26 mouse cellular contexts compared by ENCODE assay signal in the genomic region with DNA sequence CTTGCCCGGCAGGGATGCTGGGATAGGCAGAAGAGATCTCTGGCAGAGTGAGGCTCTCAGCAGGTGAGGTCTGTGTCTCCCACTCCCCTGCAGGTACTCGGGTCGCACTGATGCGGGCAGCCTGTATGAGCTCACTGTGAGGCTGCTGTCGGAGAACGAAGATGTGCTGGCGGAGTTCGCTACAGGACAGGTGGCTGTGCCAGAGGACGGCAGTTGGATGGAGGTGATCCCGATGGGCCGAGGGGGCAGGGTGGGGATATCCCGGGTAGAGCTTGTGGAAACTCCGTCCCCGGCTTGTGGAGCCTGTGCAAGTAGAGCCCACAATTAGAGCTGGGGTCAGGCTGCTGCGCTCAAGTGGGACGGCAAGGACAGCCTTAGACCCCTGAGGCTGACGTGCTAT. TPM values are rescaled to one million over a fixed set of nuclear protein-coding genes. Genes with fewer than 3 reads are reported as not detected.
DNase-seq lines count a peak whose midpoint lies in the region; ATAC-seq and TF ChIP-seq lines count a peak whose summit lies in the region.
"Had no signal": no experiment of that assay in that cellular context is flagged by ENCODE, and none has a peak within 500 bp of the region (broad histone marks: within the 10 kb centered on the region; RNA-seq: fewer than 3 reads in every experiment).

No protein-coding gene starts in this region.

- no peak for TF ChIP-seq CTCF in forebrain, postnatal 0 days (IDR thresholded peaks at IDR 0.05; ENCODE audit: low read depth)
- no peak for TF ChIP-seq CTCF in cortical plate, adult 2 months (IDR thresholded peaks at IDR 0.05; ENCODE audit: extremely low read depth, insufficient read depth, low read length)

- WGBS in forebrain, embryonic 10.5 days = 3% methylated on average over 17 of the region's 17 CpGs
- WGBS in forebrain, postnatal 0 days = 7% methylated on average over 17 of the region's 17 CpGs
- 2% methylated on average over 17 of the region's 17 CpGs for WGBS in hindbrain, embryonic 16.5 days

- ATAC-seq in forebrain, postnatal 0 days = no peak
- ATAC-seq in megakaryocyte, adult 5-6 weeks (ENCODE audit: poor library complexity, severe bottlenecking) = no peak
- no peak for ATAC-seq in hindbrain, embryonic 16.5 days
- ATAC-seq: intestine, embryonic 15.5 days had no signal

- H3K36me3 ChIP-seq in forebrain, embryonic 10.5 days (replicated peaks) = no peaks in the 10 kb centered on the region
- no peaks in the 10 kb centered on the region for H3K36me3 ChIP-seq in forebrain, postnatal 0 days (ENCODE audit: insufficient read depth)
- peaks cover 21% of the 10 kb centered on the region for H3K36me3 ChIP-seq in megakaryocyte, embryonic 14.5 days (replicated peaks; ENCODE audit: low read length)
- no peaks in the 10 kb centered on the region for H3K36me3 ChIP-seq in hindbrain, embryonic 16.5 days (ENCODE audit: control insufficient read depth, insufficient read depth, low read length)
- H3K36me3 ChIP-seq: embryonic facial prominence, embryonic 12.5 days; intestine, embryonic 15.5 days; limb, embryonic 15.5 days; liver, embryonic 15.5 days; midbrain, embryonic 13.5 days had no signal

- H3K4me3 ChIP-seq in forebrain, embryonic 10.5 days = peak overlapping the region; percentile 28; the same call in 1 of the 2 replicates
- no peak overlapping the region for H3K4me3 ChIP-seq in forebrain, postnatal 0 days (ENCODE audit: low read depth, low read length)
- peak overlapping the region; percentile 40 for H3K4me3 ChIP-seq in megakaryocyte, embryonic 14.5 days (replicated peaks)
- H3K4me3 ChIP-seq in cortical plate, adult 2 months (ENCODE audit: insufficient read depth, low read length) = 0 out of 2 replicates have a peak overlapping the region, but pooled peaks have one; percentile 19
- no peak overlapping the region for H3K4me3 ChIP-seq in hindbrain, embryonic 16.5 days (ENCODE audit: low read length)
- H3K4me3 ChIP-seq: embryonic facial prominence, embryonic 12.5 days; erythroblast, embryonic 14.5 days; heart, adult 2 months; intestine, embryonic 15.5 days; liver, embryonic 15.5 days; midbrain, embryonic 13.5 days had no signal

- peaks cover 98% of the 10 kb centered on the region for H3K27me3 ChIP-seq in forebrain, embryonic 10.5 days (ENCODE audit: poor library complexity, severe bottlenecking)
- H3K27me3 ChIP-seq in forebrain, postnatal 0 days (ENCODE audit: insufficient read depth, low read length) = peaks cover 43% of the 10 kb centered on the region
- H3K27me3 ChIP-seq in megakaryocyte, embryonic 14.5 days (replicated peaks) = peaks cover 55% of the 10 kb centered on the region
- peaks cover 44% of the 10 kb centered on the region for H3K27me3 ChIP-seq in hindbrain, embryonic 16.5 days (replicated peaks; ENCODE audit: control insufficient read depth, insufficient read depth, low read length)

- H3K4me2 ChIP-seq in forebrain, postnatal 0 days (ENCODE audit: low read depth) = no peak overlapping the region
- H3K4me2 ChIP-seq in hindbrain, embryonic 16.5 days (ENCODE audit: low read length) = peak overlapping the region; percentile 24; the same call in 1 of the 2 replicates
- H3K4me2 ChIP-seq: embryonic facial prominence, embryonic 12.5 days; limb, embryonic 15.5 days; liver, embryonic 15.5 days had no signal

- H3K4me1 ChIP-seq in forebrain, embryonic 10.5 days = peaks cover 58% of the 10 kb centered on the region
- H3K4me1 ChIP-seq in forebrain, postnatal 0 days (ENCODE audit: insufficient read depth) = 0 out of 2 replicates have a peak, but pooled peaks cover 4% of the 10 kb centered on the region
- peaks cover 92% of the 10 kb centered on the region for H3K4me1 ChIP-seq in megakaryocyte, embryonic 14.5 days
- 0 out of 2 replicates have a peak, but pooled peaks cover 2% of the 10 kb centered on the region for H3K4me1 ChIP-seq in cortical plate, adult 2 months (ENCODE audit: control insufficient read depth, insufficient read depth, low read length)
- H3K4me1 ChIP-seq in hindbrain, embryonic 16.5 days (ENCODE audit: control insufficient read depth, insufficient read depth, low read depth, low read length) = peaks cover 22% of the 10 kb centered on the region

- no peak for TF ChIP-seq POLR2A in cortical plate, adult 2 months (IDR thresholded peaks at IDR 0.05; ENCODE audit: extremely low read depth, insufficient read depth, low read length)

- no peak overlapping the region for H3K9ac ChIP-seq in forebrain, postnatal 0 days
- 0 out of 2 replicates have a peak overlapping the region, but pooled peaks have one; percentile 4 for H3K9ac ChIP-seq in hindbrain, embryonic 16.5 days (ENCODE audit: low read depth, low read length)
- H3K9ac ChIP-seq: embryonic facial prominence, embryonic 12.5 days; intestine, embryonic 15.5 days; limb, embryonic 15.5 days; liver, embryonic 15.5 days; midbrain, embryonic 13.5 days had no signal

- H3K27ac ChIP-seq in forebrain, embryonic 10.5 days = no peak overlapping the region
- H3K27ac ChIP-seq in forebrain, postnatal 0 days (ENCODE audit: low read depth, low read length) = no peak overlapping the region
- H3K27ac ChIP-seq in cortical plate, adult 2 months (ENCODE audit: insufficient read depth, low read length) = peak overlapping the region; percentile 85; the same call in 1 of the 2 replicates
- H3K27ac ChIP-seq in hindbrain, embryonic 16.5 days (ENCODE audit: low read depth, low read length) = peak overlapping the region; percentile 51; the same call in 1 of the 2 replicates
- H3K27ac ChIP-seq: embryonic facial prominence, embryonic 12.5 days; heart, adult 2 months; intestine, embryonic 15.5 days; limb, embryonic 15.5 days; liver, embryonic 15.5 days; macrophage; midbrain, embryonic 13.5 days had no signal

- DNase-seq in forebrain, embryonic 10.5 days (ENCODE audit: extremely low spot score, low spot score) = no peak
- DNase-seq in forebrain, postnatal 0 days = no peak
- no peak for DNase-seq in frontal cortex, postnatal 10 days (ENCODE audit: low spot score in 2 of 2)
- DNase-seq in frontal cortex, adult 2 months (ENCODE audit: extremely low spot score in 1 of 2, low spot score in 1 of 2) = no peak
- DNase-seq: adrenal gland, adult 2 months; B cell, adult 2 months; gastrocnemius, postnatal 10 days; heart, adult 2 months; heart, postnatal 36 days; kidney, adult 9 months; kidney, postnatal 36 days; layer of hippocampus, adult 9-11 months; right cerebral cortex, adult 18-20 months; thymus, postnatal 25 days had no signal

- no peaks in the 10 kb centered on the region for H3K9me3 ChIP-seq in forebrain, embryonic 10.5 days
- no peaks in the 10 kb centered on the region for H3K9me3 ChIP-seq in forebrain, postnatal 0 days (ENCODE audit: low read length)
- H3K9me3 ChIP-seq in megakaryocyte, embryonic 14.5 days = no peaks in the 10 kb centered on the region
- H3K9me3 ChIP-seq in hindbrain, embryonic 16.5 days (ENCODE audit: control insufficient read depth, low read length) = no peaks in the 10 kb centered on the region
- H3K9me3 ChIP-seq: embryonic facial prominence, embryonic 12.5 days; intestine, embryonic 15.5 days; limb, embryonic 15.5 days; liver, embryonic 15.5 days; midbrain, embryonic 13.5 days had no signal

RNA-seq across cellular contexts. Expression of a gene that starts 5.1 kb away (rescaled TPM):
- polyA plus RNA-seq in forebrain, embryonic 10.5 days (2016; fragmentation: Nextera tagmentation; extraction: Ambion mirVana) = 0.97 and 1.4 TPM in 2 replicates
- 10.2 and 11.9 TPM in 2 replicates for total RNA-seq in forebrain, postnatal 0 days (2014; rRNA removed)
- 11.4 and 15.6 TPM in 2 replicates for polyA plus RNA-seq in forebrain, postnatal 0 days (2015; fragmentation: Nextera tagmentation; extraction: Ambion mirVana)
- polyA plus RNA-seq in megakaryocyte, embryonic 14.5 days (2012; ENCODE audit: insufficient read depth, low replicate concordance) = 60.5 and 134 TPM in 2 replicates
- not detected in 2 replicates for total RNA-seq in megakaryocyte, adult 5-6 weeks (2015)
- total RNA-seq in megakaryocyte, adult 5-6 weeks (2017) = not detected in 2 replicates
- polyA plus RNA-seq in cortical plate, adult 2 months (2012; rRNA removed) = 139 and 142 TPM in 2 replicates
- polyA plus RNA-seq in hindbrain, embryonic 16.5 days (2015; fragmentation: Nextera tagmentation; extraction: Ambion mirVana) = 24.9 and 31.1 TPM in 2 replicates
- 105 and 116 TPM in 2 replicates for polyA plus RNA-seq in frontal cortex, adult 2 months (2012; rRNA removed)
- polyA plus RNA-seq: erythroblast, embryonic 14.5 days; heart, embryonic 14.5 days; macrophage had no signal

RNA-seq across cellular contexts. Expression of a gene that starts 5.3 kb away (rescaled TPM):
- 33.4 and 34.4 TPM in 2 replicates for polyA plus RNA-seq in forebrain, embryonic 10.5 days (2016; fragmentation: Nextera tagmentation; extraction: Ambion mirVana)
- total RNA-seq in forebrain, postnatal 0 days (2014; rRNA removed) = 126 and 132 TPM in 2 replicates
- polyA plus RNA-seq in forebrain, postnatal 0 days (2015; fragmentation: Nextera tagmentation; extraction: Ambion mirVana) = 73.3 and 81.4 TPM in 2 replicates
- 3.8 and 7.4 TPM in 2 replicates for polyA plus RNA-seq in megakaryocyte, embryonic 14.5 days (2012; ENCODE audit: insufficient read depth, low replicate concordance)
- total RNA-seq in megakaryocyte, adult 5-6 weeks (2015) = 0.93 TPM in 1 of 2 replicates, not detected in the other
- 0.61 and 0.77 TPM in 2 replicates for total RNA-seq in megakaryocyte, adult 5-6 weeks (2017)
- 236 and 238 TPM in 2 replicates for polyA plus RNA-seq in cortical plate, adult 2 months (2012; rRNA removed)
- polyA plus RNA-seq in hindbrain, embryonic 16.5 days (2015; fragmentation: Nextera tagmentation; extraction: Ambion mirVana) = 104 and 114 TPM in 2 replicates
- 206 and 213 TPM in 2 replicates for polyA plus RNA-seq in frontal cortex, adult 2 months (2012; rRNA removed)

RNA-seq across cellular contexts. Expression of a gene that starts 13.6 kb away (rescaled TPM):
- 8.4 and 10.4 TPM in 2 replicates for polyA plus RNA-seq in forebrain, embryonic 10.5 days (2016; fragmentation: Nextera tagmentation; extraction: Ambion mirVana)
- total RNA-seq in forebrain, postnatal 0 days (2014; rRNA removed) = 22.0 and 24.0 TPM in 2 replicates
- 22.8 and 24.9 TPM in 2 replicates for polyA plus RNA-seq in forebrain, postnatal 0 days (2015; fragmentation: Nextera tagmentation; extraction: Ambion mirVana)
- polyA plus RNA-seq in megakaryocyte, embryonic 14.5 days (2012; ENCODE audit: insufficient read depth, low replicate concordance) = 110 and 123 TPM in 2 replicates
- total RNA-seq in megakaryocyte, adult 5-6 weeks (2015) = 29.3 and 30.8 TPM in 2 replicates
- 13.5 and 16.8 TPM in 2 replicates for total RNA-seq in megakaryocyte, adult 5-6 weeks (2017)
- 38.5 and 41.3 TPM in 2 replicates for polyA plus RNA-seq in cortical plate, adult 2 months (2012; rRNA removed)
- 20.3 and 22.9 TPM in 2 replicates for polyA plus RNA-seq in hindbrain, embryonic 16.5 days (2015; fragmentation: Nextera tagmentation; extraction: Ambion mirVana)
- 33.9 and 40.0 TPM in 2 replicates for polyA plus RNA-seq in frontal cortex, adult 2 months (2012; rRNA removed)

RNA-seq across cellular contexts. Expression of a gene that starts 35.1 kb away (rescaled TPM):
- polyA plus RNA-seq in forebrain, embryonic 10.5 days (2016; fragmentation: Nextera tagmentation; extraction: Ambion mirVana) = 1.6 and 2.2 TPM in 2 replicates
- total RNA-seq in forebrain, postnatal 0 days (2014; rRNA removed) = 37.5 and 40.5 TPM in 2 replicates
- 6.8 and 8.7 TPM in 2 replicates for polyA plus RNA-seq in forebrain, postnatal 0 days (2015; fragmentation: Nextera tagmentation; extraction: Ambion mirVana)
- polyA plus RNA-seq in megakaryocyte, embryonic 14.5 days (2012; ENCODE audit: insufficient read depth, low replicate concordance) = 4.1 and 4.9 TPM in 2 replicates
- not detected in 2 replicates for total RNA-seq in megakaryocyte, adult 5-6 weeks (2015)
- total RNA-seq in megakaryocyte, adult 5-6 weeks (2017) = 0.04 TPM in 1 of 2 replicates, not detected in the other
- 0.42 and 0.45 TPM in 2 replicates for polyA plus RNA-seq in cortical plate, adult 2 months (2012; rRNA removed)
- 12.0 and 14.9 TPM in 2 replicates for polyA plus RNA-seq in hindbrain, embryonic 16.5 days (2015; fragmentation: Nextera tagmentation; extraction: Ambion mirVana)
- 0.97 and 1.2 TPM in 2 replicates for polyA plus RNA-seq in frontal cortex, adult 2 months (2012; rRNA removed)
- polyA plus RNA-seq: erythroblast, embryonic 14.5 days; heart, embryonic 14.5 days; macrophage had no signal

RNA-seq across cellular contexts. Expression of a gene that starts 35.4 kb away (rescaled TPM):
- polyA plus RNA-seq in forebrain, embryonic 10.5 days (2016; fragmentation: Nextera tagmentation; extraction: Ambion mirVana) = 61.8 and 64.5 TPM in 2 replicates
- total RNA-seq in forebrain, postnatal 0 days (2014; rRNA removed) = 43.6 and 45.7 TPM in 2 replicates
- 102 and 104 TPM in 2 replicates for polyA plus RNA-seq in forebrain, postnatal 0 days (2015; fragmentation: Nextera tagmentation; extraction: Ambion mirVana)
- polyA plus RNA-seq in megakaryocyte, embryonic 14.5 days (2012; ENCODE audit: insufficient read depth, low replicate concordance) = 26.0 and 35.6 TPM in 2 replicates
- 21.9 and 25.3 TPM in 2 replicates for total RNA-seq in megakaryocyte, adult 5-6 weeks (2015)
- total RNA-seq in megakaryocyte, adult 5-6 weeks (2017) = 3.6 and 5.9 TPM in 2 replicates
- 24.2 and 25.2 TPM in 2 replicates for polyA plus RNA-seq in cortical plate, adult 2 months (2012; rRNA removed)
- polyA plus RNA-seq in hindbrain, embryonic 16.5 days (2015; fragmentation: Nextera tagmentation; extraction: Ambion mirVana) = 98.0 and 105 TPM in 2 replicates
- polyA plus RNA-seq in frontal cortex, adult 2 months (2012; rRNA removed) = 24.8 and 27.8 TPM in 2 replicates

Comparison
In these comparisons a context has a peak if more than half of its experiments do, and no peak if none do; other contexts are left out.
1. H3K4me3 ChIP-seq: peak in forebrain, embryonic 10.5 days (single experiment), megakaryocyte, embryonic 14.5 days (single experiment) and cortical plate, adult 2 months (single experiment); none in forebrain, postnatal 0 days (single experiment) and hindbrain, embryonic 16.5 days (single experiment).
2. H3K27ac ChIP-seq: peak in cortical plate, adult 2 months (single experiment) and hindbrain, embryonic 16.5 days (single experiment); none in forebrain, embryonic 10.5 days (single experiment) and forebrain, postnatal 0 days (single experiment).